Mouse (Mus musculus): Measurements from ENCODE around the gene Dact1. TPM values are rescaled to one million over a fixed set of nuclear protein-coding genes. Genes with fewer than 3 reads are reported as not detected.

Dact1 gene
- total RNA-seq, 2 experiments from 2014 or later: 6.4 to 7.6 TPM

DNA sequence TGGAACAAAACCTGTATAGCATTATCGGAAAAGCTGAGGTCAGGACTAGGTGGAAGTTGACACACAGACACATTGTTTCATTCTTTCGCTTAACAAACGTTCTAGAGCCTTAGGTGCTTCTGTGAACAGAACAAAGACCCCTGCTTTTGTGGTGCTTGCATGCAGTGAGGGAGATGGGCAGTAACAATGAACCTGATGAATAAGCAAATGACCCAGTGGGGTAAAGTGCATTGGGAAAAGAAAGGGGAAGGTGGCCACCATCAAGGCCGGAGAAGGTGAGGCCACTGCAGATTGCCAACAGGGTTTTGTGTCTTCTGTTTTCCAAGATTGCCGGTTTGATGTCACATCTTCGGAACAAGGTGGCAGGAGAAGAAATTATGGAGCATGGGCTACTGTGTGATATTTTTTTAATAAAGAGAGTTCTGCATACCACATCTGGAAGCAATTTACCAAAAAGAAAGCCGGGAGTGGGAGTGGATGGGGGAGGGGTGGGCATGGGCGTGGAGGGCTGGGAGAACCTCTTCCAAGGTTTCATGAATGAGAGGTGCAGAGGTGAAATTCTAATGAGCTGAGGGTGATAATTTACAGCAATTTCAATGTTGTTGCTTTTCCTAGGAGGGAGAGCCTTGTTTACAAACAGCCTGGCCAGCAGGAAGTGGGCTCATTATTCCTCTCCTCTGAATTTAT, 12.7 kb upstream of the Dact1 start:
- TF ChIP-seq CTCF (conservative IDR thresholded peaks at IDR 0.05): no peak
- Histone ChIP-seq H3K4me3 (no peak overlapping the region), H3K27ac (no peak overlapping the region)
- no peak for DNase-seq (ENCODE audit: low spot score in 2 of 2)

DNA sequence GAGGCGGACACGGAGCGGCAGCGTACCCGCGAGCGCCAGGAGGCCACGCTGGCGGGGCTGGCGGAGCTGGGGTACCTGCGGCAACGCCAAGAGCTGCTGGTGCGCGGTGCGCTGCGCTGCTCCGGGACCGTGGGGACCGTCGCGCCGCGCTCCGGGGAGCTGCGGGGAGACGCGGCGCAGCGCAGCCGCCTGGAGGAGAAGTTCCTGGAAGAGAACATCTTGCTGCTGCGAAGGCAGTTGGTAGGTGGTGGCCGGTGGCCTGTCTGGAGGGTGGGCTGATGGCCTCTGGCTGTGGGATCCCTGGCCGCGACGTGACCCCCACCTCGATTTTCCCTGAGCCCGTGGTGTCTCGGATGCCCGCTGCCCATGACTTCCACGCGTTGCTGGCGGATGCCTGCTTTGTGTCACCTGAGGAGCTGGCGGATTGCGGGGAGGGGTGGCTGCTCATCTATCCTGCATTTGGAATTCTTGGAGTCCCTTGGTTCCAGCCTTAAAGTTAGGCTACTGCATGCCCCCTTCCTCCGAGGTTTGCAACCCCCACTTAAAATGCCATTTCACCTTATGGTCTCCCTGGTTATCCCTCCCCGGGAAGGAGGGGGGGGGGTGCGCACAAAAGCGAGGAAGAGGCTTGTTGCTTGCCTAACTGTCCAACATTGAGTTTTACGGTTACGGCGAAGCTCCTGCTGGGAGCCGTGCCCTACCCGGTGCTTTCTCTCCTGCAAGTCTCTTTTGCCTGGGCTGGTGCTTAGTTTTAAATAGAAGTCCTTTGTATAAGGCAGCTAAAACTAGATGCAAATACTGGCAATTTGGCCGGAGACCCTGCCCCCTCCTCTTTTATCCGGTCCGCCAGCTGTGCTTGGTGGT, 616 bp downstream of the Dact1 start:
- peak overlapping the region; percentile 77 for H3K27ac ChIP-seq
- TF ChIP-seq CTCF (conservative IDR thresholded peaks at IDR 0.05): peak; percentile 20; the same call in 1 of the 2 replicates
- DNase-seq (ENCODE audit: low spot score in 2 of 2): no peak
- H3K4me3 ChIP-seq: peak overlapping the region; percentile 70

DNA sequence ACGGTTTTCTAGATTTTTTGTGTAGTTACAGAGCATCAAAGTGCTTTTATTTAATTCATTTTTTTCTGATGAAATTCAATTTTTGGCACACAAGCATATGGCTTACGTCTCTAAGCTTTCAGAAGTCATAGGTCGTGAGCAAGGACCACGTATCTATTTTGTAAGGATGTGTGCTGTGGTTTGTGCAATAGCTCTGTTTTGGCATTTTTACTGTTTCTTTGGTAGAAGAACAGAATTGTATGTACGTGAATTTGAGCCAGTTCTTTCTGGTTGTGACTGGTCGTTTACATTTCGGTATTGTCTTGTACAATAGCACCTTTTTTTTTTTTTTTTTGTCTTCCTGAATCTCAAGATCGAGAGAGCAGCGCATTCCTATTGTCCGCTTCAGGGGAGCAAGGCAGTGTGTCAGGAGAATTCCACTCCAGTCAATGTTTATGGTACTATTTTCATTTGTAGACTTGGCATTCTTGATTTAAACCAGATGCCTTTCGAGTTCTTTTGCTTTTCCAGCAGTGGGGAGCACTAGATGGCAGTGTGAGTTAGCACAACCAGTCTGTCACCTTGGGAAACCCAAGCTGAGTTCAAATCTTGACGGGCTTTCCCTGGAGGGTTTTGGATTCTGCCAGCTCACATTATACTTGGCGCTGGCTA, 1.7 kb downstream of the Dact1 start:
- Histone ChIP-seq H3K27ac (0 out of 2 replicates have a peak overlapping the region, but pooled peaks have one; percentile 77), H3K4me3 (peak overlapping the region; percentile 70)
- DNase-seq (ENCODE audit: low spot score in 2 of 2): peak; percentile 63 to 70
- peak; percentile 83 for TF ChIP-seq CTCF (conservative IDR thresholded peaks at IDR 0.05)

DNA sequence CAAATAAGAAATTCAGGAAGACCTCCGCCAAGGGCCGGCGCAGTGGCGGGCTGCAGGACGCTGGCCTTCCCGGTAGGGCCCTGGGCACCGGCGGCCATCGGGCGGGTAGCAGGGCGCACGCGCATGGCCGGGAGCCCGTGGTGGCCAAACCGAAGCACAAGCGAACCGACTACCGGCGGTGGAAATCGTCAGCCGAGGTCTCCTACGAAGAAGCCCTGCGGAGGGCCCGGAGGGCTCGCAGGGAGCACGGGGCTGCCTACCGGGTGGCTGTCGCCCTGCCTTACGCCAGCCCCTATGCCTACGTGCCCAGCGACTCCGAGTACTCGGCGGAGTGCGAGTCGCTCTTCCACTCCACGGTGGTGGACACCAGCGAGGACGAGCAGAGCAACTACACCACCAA, 8.6 kb downstream of the Dact1 start:
- no peak for TF ChIP-seq CTCF (conservative IDR thresholded peaks at IDR 0.05)
- DNase-seq (ENCODE audit: low spot score in 2 of 2): no peak
- Histone ChIP-seq H3K4me3 (no peak overlapping the region), H3K27ac (no peak overlapping the region)

DNA sequence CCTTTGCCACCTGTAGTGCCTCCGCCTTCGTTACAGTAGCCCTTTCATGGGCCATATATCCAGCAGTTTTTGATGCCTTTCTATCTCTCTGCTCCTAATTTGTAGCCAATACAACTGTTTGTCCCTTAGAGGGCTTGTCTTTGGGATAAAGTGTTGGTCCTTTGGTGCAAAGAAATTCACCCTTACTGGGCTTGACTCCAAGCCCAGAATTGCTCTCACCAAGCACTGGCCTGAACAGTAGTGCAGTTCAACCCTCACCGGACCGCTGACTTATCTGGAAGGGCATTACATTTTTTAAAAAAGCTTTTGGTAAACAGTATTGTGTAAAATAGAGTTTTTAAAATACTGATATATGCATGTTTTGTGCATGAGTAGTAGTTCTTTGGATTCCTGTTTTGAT, 9.9 kb downstream of the Dact1 start:
- Histone ChIP-seq H3K27ac (no peak overlapping the region), H3K4me3 (no peak overlapping the region)
- no peak for DNase-seq (ENCODE audit: low spot score in 2 of 2)
- no peak for TF ChIP-seq CTCF (conservative IDR thresholded peaks at IDR 0.05)

GRCm38 (mm10) chr12:71332646-71333045, 23.0 kb downstream of the Dact1 start:
- DNase-seq (ENCODE audit: low spot score in 2 of 2): no peak
- TF ChIP-seq CTCF (conservative IDR thresholded peaks at IDR 0.05): no peak
- Histone ChIP-seq H3K4me3 (no peak overlapping the region), H3K27ac (no peak overlapping the region)

DNA sequence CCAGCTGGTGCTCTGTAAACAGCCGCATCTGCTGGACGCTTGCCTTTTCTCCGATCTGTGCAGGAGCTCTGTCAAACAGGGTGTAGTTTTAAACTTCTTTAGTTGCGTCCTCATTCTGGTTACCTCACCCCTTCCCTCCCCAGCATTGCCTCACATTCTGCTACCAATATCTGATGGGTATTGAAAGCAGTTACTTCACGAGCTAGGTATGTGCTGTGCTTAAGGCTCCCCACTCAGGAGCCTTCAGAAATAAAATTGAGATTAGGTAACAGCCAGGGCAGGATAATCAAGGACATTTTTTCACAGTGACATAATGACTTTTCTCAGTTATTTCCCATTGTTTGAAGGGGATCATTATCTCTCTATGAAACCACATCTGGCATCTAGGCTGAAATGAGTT, 23.9 kb downstream of the Dact1 start:
- DNase-seq (ENCODE audit: low spot score in 2 of 2): no peak
- Histone ChIP-seq H3K27ac (no peak overlapping the region), H3K4me3 (no peak overlapping the region)
- TF ChIP-seq CTCF (conservative IDR thresholded peaks at IDR 0.05): no peak

- no peak for DNase-seq (ENCODE audit: low spot score in 2 of 2)
- H3K27ac ChIP-seq: no peak overlapping the region
- H3K4me3 ChIP-seq: no peak overlapping the region
- TF ChIP-seq CTCF (conservative IDR thresholded peaks at IDR 0.05): no peak
Observed at GRCm38 (mm10) chr12:71337025-71337582, 27.4 kb downstream of the Dact1 start.

DNA sequence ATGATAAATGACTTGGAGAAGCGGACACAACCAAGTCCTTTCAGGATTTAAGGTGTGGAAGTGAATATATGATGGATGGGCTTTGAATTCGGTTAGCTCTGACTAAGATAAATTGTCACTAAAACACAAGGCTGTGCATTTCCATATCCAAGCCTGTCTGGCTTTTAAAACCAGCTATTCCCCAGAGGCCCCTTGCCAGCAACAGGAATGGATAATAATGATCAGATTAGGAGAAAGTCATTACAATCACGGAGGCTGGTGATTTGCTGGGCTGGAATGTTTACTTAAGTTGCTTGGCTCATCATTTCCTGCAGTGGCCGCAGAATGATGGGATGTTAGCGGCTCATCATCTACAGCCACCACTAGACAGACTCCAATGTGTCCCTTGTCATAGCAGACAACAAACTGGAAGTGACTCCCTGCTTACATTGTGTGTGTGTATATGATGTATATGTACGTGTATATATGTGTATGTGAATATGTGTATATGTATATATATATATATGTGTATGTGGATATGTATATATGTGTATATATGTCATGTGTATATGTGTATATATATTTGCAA, 28.3 kb downstream of the Dact1 start:
- H3K27ac ChIP-seq: no peak overlapping the region
- no peak for TF ChIP-seq CTCF (conservative IDR thresholded peaks at IDR 0.05)
- no peak for DNase-seq (ENCODE audit: low spot score in 2 of 2)
- no peak overlapping the region for H3K4me3 ChIP-seq

- Histone ChIP-seq H3K4me3 (no peak overlapping the region), H3K27ac (no peak overlapping the region)
- TF ChIP-seq CTCF (conservative IDR thresholded peaks at IDR 0.05): no peak
- no peak for DNase-seq (ENCODE audit: low spot score in 2 of 2)
Observed at GRCm38 (mm10) chr12:71339142-71339848, 29.6 kb downstream of the Dact1 start.

GRCm38 (mm10) chr12:71342397-71342796, 32.7 kb downstream of the Dact1 start:
- Histone ChIP-seq H3K4me3 (peak overlapping the region; percentile 40), H3K27ac (no peak overlapping the region)
- no peak for TF ChIP-seq CTCF (conservative IDR thresholded peaks at IDR 0.05)
- DNase-seq (ENCODE audit: low spot score in 2 of 2): no peak

GRCm38 (mm10) chr12:71345471-71345870, 35.8 kb downstream of the Dact1 start:
- Histone ChIP-seq H3K27ac (no peak overlapping the region), H3K4me3 (no peak overlapping the region)
- no peak for DNase-seq (ENCODE audit: low spot score in 2 of 2)
- no peak for TF ChIP-seq CTCF (conservative IDR thresholded peaks at IDR 0.05)
